Mouse (Mus musculus): ENCODE results near the gene Ms4a15. TPM values are rescaled to one million over a fixed set of nuclear protein-coding genes. Genes with fewer than 3 reads are reported as not detected.
A peak's percentile ranks its signal among the peaks of the same experiment; 100 is the strongest.

Ms4a15 gene
- not detected for total RNA-seq (2021)
- long read RNA-seq, experiment 1, result 0 reads
- long read RNA-seq, experiment 2, result 0 reads

GRCm38 (mm10) chr19:10993150-10993549, at the start of gene Ms4a15:
Ms4a15 (minus strand) TSS chr19:10993250.
- no peak for DNase-seq (ENCODE audit: low spot score)

DNA sequence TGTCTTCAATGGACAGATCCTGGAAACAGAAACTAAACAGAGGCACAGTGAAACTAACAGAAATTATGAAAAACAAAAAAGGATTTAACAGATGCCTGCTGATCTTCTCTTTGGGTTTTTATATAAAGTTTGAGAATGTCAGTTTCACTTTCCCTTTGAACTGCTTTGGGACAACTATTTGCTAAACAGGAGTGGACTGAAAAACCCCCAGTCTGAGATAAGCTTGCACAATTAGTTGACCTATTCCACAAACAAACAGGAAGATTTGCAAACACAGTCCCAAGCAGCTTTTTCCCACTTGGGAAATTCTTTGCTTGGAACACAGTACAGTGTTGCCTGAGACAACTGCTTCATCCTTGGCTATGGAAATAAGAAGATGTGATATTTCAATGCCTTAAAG, 44.5 kb upstream of the Ms4a15 start:
- no peak for DNase-seq (ENCODE audit: low spot score)

DNA sequence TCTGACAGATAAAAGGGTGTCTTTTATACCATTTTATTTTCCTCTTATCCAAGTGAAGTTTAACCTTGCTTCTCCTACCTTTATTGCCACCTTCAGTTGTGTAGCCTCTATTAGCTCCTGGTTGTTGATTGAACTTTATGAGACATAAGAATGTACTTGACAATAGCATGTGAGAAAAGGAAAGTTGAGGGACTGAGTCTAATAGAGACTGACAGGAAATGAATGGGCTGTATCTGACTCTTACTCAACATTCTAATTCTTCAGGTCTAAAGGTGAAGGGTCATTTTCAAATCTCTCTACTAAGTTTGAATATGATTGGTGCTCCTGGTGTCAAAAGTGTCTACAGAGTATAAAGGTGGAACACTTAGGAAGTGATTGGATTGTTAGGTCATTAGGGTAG, 29.3 kb upstream of the Ms4a15 start:
- DNase-seq (ENCODE audit: low spot score), result no peak

GRCm38 (mm10) chr19:11017891-11018290, 24.8 kb upstream of the Ms4a15 start, which contains the start of gene Ms4a18:
Ms4a18 (minus strand) TSS chr19:11018031.
- no peak for DNase-seq (ENCODE audit: low spot score)

GRCm38 (mm10) chr19:11017251-11017650, 24.2 kb upstream of the Ms4a15 start:
- peak; percentile 11 for DNase-seq (ENCODE audit: low spot score)

- no peak for DNase-seq (ENCODE audit: low spot score)
Observed at GRCm38 (mm10) chr19:11015998-11016397, 22.9 kb upstream of the Ms4a15 start.

DNA sequence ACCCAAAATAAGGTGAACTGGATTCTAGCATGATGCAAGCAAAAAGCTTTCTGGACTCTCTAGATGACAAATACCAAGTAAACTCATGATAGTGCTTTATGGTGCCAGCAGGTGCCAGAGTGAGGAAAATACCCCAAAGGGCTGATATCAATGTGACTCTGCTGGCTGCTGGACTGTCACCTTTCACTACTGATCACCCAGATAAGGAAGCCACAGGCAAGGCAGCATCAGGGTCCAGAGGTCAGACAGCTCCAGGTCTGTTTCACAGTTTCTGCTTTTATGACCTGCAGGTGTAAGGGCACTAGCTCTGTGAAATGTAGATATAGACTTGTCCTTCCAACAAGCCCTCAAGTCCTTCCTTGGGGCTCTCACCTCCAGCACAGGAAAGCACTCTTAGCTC, 22.4 kb upstream of the Ms4a15 start:
- no peak for DNase-seq (ENCODE audit: low spot score)

DNA sequence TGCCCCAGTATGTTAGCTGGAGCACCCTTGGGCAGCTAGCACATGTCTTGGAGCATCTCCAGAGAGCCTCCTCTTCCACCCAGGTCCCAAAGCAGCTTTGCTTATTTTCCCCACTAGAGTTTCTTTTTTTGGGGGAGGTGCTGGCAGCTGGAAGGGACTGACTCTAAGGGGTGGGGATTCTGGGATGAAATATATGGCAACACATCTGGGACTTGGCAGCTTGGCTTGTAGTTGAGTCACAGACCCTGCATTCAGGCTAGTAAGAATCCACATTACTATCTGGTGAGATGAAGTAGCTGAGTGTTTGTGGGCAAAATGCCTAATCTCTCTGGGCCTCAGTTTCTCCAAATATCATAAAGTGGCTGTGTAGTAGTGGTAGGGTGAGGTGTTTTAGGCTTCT, 1.1 kb downstream of the Ms4a15 start:
- no peak for DNase-seq (ENCODE audit: low spot score)

- no peak for DNase-seq (ENCODE audit: low spot score)
Observed at GRCm38 (mm10) chr19:10990751-10991150, 2.3 kb downstream of the Ms4a15 start.

DNA sequence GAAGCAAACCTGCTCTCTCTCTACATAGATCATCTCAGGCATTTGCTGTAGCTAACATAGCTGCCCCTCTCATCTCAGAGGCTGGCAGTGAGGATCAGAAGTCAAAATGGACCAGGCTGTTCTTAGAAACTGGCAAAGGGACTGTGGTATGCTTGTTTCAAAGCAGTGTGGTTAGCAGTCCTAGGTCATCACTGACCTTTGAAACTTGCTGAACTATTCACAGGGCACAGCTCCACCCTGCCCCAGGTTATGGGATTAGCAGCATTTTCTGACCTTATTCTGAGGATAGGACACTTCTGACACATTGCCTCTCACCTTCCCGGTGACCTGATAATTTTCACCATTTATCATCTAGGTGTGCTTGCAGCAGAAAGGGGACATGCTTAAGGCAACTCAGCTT, 4.5 kb downstream of the Ms4a15 start:
- DNase-seq (ENCODE audit: low spot score), result no peak

DNA sequence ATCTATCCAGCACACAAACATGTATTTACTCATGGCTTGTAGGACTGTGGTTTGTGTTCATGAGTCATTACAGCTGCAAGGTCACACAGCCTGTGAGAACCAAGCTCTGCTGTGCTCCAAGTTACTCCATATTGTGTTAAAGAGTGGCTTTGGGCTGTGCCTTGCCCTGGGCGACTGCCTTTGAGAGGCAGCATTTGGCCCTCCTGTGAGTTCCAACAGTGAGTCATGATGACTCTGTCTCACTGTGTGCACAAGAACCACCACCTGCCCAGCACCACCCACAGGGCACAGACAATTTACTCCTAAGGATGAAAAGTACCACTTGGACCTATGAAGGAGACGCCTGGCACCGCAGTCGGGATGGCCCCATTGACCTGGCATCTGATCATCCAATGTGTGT, 7.2 kb downstream of the Ms4a15 start:
- DNase-seq (ENCODE audit: low spot score), result no peak

- no peak for DNase-seq (ENCODE audit: low spot score)
Observed at GRCm38 (mm10) chr19:10984551-10984950, 8.5 kb downstream of the Ms4a15 start.

GRCm38 (mm10) chr19:10983146-10983545, 9.9 kb downstream of the Ms4a15 start:
- DNase-seq (ENCODE audit: low spot score), result peak; percentile 31

DNA sequence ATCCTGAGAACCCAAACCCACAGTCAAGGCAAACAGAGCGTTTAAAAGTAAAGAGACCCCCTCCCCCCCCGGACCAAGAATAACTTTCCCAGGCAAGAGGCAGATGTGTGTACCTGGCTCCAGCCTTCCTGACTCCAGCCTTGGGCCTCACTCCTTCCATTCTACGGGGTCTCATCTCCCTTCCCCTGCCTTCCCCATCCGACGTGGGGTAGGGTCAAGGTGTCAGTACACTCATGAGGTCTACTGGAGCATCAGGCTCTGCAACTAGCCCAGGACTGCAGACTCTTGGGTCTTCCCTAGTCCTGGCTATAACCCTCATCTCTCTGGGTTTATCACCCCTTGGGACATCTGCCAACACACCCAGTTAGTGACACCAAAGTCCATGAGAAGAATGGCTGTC, 12.8 kb downstream of the Ms4a15 start:
- no peak for DNase-seq (ENCODE audit: low spot score)

DNA sequence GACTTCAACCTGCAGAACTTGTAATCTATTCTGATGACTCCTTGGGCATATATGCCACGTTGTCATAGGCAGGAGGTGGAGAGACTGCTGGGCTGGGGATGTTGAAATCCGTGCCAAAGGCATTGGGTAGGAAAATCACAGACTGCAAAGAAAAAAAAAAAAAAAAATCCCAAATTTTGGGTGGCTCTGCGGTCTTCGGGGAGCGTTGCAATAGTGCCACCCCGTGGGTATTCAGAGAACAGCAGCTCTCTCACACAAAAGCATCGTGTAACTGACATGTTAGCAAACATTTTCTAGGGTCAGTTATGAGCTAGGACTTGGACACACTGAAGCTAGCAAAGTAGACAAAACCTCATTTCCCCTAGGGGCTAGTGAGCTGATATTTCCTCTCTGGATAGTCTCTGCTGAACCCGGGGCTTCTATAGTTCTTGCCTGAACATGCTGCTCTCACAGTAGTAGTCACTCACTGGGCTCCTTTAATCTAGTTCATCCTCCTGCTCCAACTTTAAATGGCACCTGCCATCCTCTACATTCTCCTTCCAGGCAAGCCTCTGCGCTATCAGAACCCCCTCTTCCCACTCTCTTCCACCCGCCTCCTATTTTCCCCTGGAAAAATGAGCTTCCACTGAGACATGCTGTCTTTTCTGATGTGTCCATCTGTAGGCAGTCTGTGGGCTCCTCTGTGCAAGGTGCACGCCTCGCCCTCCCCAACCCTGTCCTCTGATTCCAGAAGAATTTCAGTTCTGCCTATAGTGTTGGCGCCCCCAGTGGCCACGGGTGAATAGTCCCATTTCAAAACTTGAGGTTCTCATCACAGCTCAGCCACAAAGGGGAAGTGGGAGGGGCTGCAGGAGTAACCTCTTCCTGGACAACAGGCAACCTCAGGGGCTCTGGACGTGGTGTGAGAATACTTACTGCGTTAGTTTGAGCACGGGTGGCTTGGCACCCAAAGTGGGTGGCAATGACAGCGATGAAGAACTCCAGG, 13.6 kb downstream of the Ms4a15 start:
- DNase-seq (ENCODE audit: low spot score), result peak; percentile 75

GRCm38 (mm10) chr19:10976318-10976717, 16.7 kb downstream of the Ms4a15 start:
- DNase-seq (ENCODE audit: low spot score), result peak; percentile 30

DNA sequence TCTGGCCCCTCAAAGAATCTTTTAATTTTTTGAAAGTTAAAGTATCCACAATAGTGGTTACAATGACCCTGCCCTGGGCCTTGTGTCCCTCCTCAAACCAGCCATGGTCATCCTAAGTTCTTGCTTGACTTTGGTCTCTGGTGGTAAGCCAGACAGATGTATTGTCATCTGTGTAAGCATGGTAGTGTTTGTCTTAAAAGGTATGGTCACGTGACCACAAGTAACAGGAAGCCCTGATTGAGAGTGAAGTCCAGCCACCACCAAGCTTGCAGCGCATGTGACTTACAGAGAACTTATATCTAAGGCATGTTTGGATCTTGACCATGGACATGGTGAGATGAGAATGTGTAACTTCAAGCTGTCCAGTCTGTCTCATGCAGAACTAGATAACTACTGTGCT, 17.9 kb downstream of the Ms4a15 start:
- no peak for DNase-seq (ENCODE audit: low spot score)

DNA sequence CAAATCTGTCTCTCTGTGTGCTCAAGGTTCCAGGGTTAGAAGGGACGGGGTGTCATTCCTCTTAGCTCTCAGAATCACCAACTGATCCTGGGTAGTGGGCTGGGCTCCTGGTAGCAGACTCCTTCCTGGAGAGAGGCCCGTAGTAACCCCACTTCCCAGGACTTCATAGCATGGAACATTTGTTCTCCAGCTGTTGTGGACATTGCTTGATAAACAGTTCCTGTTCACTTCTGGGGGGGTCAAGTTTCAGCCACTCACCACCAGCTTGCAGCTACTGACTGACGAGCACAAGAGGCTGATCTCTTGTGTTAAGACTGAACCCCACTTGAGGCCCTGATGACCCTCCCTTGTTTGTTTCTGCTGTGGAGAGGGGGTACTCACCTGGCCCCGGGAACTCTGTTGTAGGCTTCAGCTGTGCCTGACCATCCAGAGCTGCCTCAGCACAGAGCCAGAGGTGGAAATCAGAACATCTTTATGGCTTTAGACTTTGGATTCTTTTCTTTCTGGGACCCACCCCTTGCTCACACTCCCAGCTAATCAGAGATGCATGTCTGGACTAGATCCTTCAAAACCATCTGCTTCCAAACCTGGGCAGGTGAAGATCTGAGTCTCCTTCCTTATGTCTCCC, 18.7 kb downstream of the Ms4a15 start, which contains the start of gene Ms4a10:
Gene Ms4a10, minus strand, starts transcription at position 433 of the 628 bp plus-strand sequence.
- no peak for DNase-seq (ENCODE audit: low spot score)

- DNase-seq (ENCODE audit: low spot score), result no peak
Observed at GRCm38 (mm10) chr19:10973187-10973586, 19.9 kb downstream of the Ms4a15 start.

DNA sequence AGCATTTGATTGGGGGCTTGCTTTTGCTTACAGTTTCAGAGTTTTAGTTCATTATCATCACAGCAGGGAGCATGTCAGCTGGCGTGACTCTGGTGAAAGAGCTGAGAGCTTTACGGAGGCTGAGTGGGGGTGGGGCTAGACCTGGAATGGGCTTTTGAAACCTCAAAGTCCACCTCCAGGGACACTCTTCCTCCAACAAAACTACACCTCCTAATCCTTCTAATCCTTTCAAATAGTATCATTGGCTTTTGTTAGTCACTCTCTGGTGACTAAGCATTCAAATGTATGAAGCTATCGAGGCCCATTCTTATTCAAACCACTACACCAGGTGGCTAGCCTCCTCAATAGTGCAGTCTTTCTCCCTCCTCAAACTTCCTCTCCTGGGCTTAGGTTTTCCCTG, 20.4 kb downstream of the Ms4a15 start:
- DNase-seq (ENCODE audit: low spot score), result no peak

DNA sequence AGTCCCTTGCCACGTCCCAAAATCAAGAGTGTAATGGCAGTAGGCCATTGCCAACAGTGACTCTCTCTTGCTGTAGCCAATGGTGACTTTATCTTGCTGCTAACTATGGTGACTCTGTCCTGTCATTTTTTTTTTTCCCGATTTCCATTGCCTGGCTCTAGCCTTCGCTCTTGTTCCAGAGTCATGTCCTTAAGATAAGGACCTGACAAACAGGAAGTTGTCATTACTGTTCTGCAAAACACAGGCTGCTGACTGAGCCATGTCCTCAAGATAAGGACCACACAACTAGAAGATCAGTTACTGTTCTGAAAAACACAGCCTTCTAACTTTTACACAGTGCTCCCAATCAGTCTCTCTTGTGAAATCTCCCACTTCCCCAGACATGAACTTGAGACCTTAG, 22.6 kb downstream of the Ms4a15 start:
- DNase-seq (ENCODE audit: low spot score), result no peak

- no peak for DNase-seq (ENCODE audit: low spot score)
Observed at GRCm38 (mm10) chr19:10968578-10968977, 24.5 kb downstream of the Ms4a15 start.

- DNase-seq (ENCODE audit: low spot score), result no peak
Observed at GRCm38 (mm10) chr19:10965721-10966120, 27.3 kb downstream of the Ms4a15 start.

Measured in gastrocnemius, adult 18-20 months (tissue).